Mouse (Mus musculus) hindbrain, embryonic 14.5 days (tissue): ENCODE measurements around the gene Ccdc85c. TPM values are rescaled to one million over a fixed set of nuclear protein-coding genes. Genes with fewer than 3 reads are reported as not detected.

Experiments
- ATAC-seq: fragments of 200-750 bp; cut with Nextera tagmentation; 2 replicates; pipeline ENCODE4 v1.8.0; 2017; ENCODE audit warnings: moderate number of reproducible peaks, mild to moderate bottlenecking, moderate TSS enrichment, moderate library complexity; ENCODE audit not compliant: low FRiP score
- DNase-seq: peaks from one replicate; pipeline ENCODE4 v3.0.0-alpha.2; 2015; ENCODE audit warnings: low spot score
- H3K27ac ChIP-seq: fragments of 300-500 bp; sonication (generic); 2 replicates; pipeline ENCODE4 v1.5.1; 2014; ENCODE audit warnings: mild to moderate bottlenecking, moderate library complexity
- H3K27me3 ChIP-seq: fragments of 300-500 bp; sonication (generic); 2 replicates; pipeline ENCODE4 v1.6.1; 2014; ENCODE audit warnings: mild to moderate bottlenecking, low read length, mixed read lengths; ENCODE audit not compliant: control insufficient read depth, insufficient read depth
- H3K36me3 ChIP-seq: fragments of 300-500 bp; sonication (generic); replicated peaks from 2 replicates; pipeline ENCODE4 v1.6.1; 2014; ENCODE audit not compliant: control insufficient read depth, insufficient read depth
- H3K4me1 ChIP-seq: fragments of 300-500 bp; sonication (generic); replicated peaks from 2 replicates; pipeline ENCODE4 v1.6.1; 2014; ENCODE audit warnings: antibody characterized with exemption, low read length, mixed read lengths; ENCODE audit not compliant: control insufficient read depth, insufficient read depth
- H3K4me2 ChIP-seq: fragments of 300-500 bp; sonication (generic); replicated peaks from 2 replicates; pipeline ENCODE4 v1.6.1; 2014; ENCODE audit warnings: mild to moderate bottlenecking, moderate library complexity
- H3K4me3 ChIP-seq: fragments of 300-500 bp; sonication (generic); replicated peaks from 2 replicates; pipeline ENCODE4 v1.5.1; 2014; ENCODE audit warnings: mild to moderate bottlenecking, low read length
- H3K9ac ChIP-seq: fragments of 300-500 bp; sonication (generic); 2 replicates; pipeline ENCODE4 v1.6.1; 2014
- H3K9me3 ChIP-seq: fragments of 300-500 bp; sonication (generic); 2 replicates; pipeline ENCODE4 v1.6.1; 2016; ENCODE audit warnings: low read length; ENCODE audit not compliant: control insufficient read depth
- WGBS: fragments of 180-500 bp; shearing (Covaris S2); extraction: QIAGEN DNeasy Blood & Tissue Kit; methylation state at CpG from one replicate; pipeline ENCODE4 v1.1.7; 2014; 5-methylcytosine and 5-hydroxymethylcytosine counted together
- polyA plus RNA-seq: library from polyadenylated mRNA; unstranded; fragments of >200 nt; fragmentation: Nextera tagmentation; extraction: Ambion mirVana; gene quantifications from 2 replicates; pipeline ENCODE4 v1.2.1, GENCODE M21; 2014

Ccdc85c gene
- polyA plus RNA-seq, 1 experiment from 2014 or later: 16.5 TPM

DNA sequence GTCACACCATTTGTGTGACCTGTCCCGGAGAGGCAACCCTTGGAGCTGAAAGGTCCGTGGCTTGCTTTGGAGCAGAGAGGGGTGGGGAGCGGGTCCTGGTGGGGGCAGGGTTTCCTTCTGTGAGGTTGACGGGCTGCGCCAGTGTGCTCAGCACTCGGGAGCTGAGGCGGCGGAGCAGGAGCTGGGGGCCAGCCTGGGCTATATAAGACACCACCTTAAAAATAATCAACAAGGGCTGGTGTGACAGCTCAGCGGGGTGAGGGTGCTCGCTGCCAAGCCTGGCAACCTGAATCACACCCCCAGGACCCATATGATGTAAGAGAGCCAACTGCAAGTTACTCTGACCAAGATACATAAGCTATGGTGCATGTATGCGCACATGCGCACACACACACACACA, 45.1 kb downstream of the Ccdc85c start:
- Histone ChIP-seq H3K4me1 (peaks cover 37% of the 10 kb centered on the region), H3K9me3 (no peaks in the 10 kb centered on the region), H3K4me3 (no peak overlapping the region), H3K36me3 (no peaks in the 10 kb centered on the region), H3K4me2 (no peak overlapping the region), H3K9ac (no peak overlapping the region), H3K27ac (no peak overlapping the region), H3K27me3 (no peaks in the 10 kb centered on the region)
- no peak for DNase-seq
- no peak for ATAC-seq
- 79% methylated on average over 12 of the region's 12 CpGs for WGBS

DNA sequence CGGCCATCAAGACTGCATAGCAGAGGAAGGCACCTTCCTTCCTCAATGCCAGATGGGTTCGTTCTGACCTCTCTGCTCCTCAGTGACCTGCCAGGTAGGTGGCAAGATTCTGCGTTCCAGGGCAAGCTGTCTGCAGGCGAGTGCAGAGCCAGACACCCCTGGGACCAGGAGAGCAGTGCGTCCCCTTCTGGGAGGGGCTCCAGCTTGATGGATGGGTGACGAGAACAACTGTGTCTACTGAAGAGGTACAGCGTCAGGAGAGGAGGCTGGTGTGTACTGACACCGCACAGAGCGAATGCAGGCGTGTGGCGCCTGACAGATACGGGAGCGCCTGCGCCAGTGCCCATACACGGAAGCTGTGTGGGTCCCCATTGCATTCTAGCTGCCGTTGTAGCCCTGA, 47.7 kb downstream of the Ccdc85c start:
- Histone ChIP-seq H3K4me1 (peaks cover 51% of the 10 kb centered on the region), H3K9ac (no peak overlapping the region), H3K4me3 (no peak overlapping the region), H3K27ac (no peak overlapping the region), H3K27me3 (no peaks in the 10 kb centered on the region), H3K9me3 (no peaks in the 10 kb centered on the region), H3K4me2 (no peak overlapping the region), H3K36me3 (no peaks in the 10 kb centered on the region)
- ATAC-seq: no peak
- DNase-seq: no peak
- WGBS: 73% methylated on average over 16 of the region's 16 CpGs

DNA sequence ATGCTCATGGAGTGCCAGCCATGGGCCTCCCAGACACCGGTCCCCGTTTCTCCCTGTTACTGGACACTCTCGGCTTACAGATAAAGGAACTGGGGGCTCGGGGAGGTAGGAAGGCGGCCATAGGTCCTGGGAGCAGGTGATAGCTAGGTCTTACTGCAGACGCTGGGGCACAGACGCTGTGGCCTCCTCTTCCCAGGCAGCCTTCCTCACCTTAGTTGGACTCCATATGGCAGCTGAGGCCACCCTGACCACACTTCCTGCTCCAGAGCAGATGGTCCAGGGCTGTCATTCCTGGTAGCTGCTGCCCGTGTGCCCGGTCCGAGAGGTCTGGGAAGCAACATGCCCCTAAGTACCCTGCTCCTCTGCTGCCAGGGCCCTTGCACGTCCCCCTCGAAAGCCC, 48.3 kb downstream of the Ccdc85c start:
- Histone ChIP-seq H3K4me3 (no peak overlapping the region), H3K9me3 (no peaks in the 10 kb centered on the region), H3K27ac (no peak overlapping the region), H3K4me1 (peaks cover 46% of the 10 kb centered on the region), H3K4me2 (no peak overlapping the region), H3K27me3 (no peaks in the 10 kb centered on the region), H3K9ac (no peak overlapping the region), H3K36me3 (no peaks in the 10 kb centered on the region)
- no peak for DNase-seq
- ATAC-seq: no peak
- 81% methylated on average over 12 of the region's 12 CpGs for WGBS

DNA sequence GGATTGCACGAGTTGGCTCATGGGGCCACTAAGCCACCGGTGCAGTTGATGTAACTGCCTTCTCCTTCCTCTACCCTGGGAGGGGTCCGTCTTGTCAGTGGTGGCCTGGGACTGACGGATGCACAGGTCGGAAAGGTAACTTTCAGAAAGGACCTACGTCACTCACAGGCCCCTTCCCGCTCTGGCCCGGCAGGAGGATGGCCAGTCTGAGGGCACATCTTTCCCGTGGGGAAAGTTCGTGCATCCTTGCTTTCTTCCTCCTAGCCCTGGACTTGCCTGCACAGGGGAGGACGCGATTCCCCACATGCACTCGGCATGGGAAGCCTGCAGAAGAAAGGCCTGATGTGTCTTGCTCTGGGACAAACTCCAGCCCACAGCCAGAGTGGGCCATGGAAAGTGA, 49.0 kb downstream of the Ccdc85c start:
- Histone ChIP-seq H3K4me1 (peaks cover 48% of the 10 kb centered on the region), H3K9ac (no peak overlapping the region), H3K36me3 (no peaks in the 10 kb centered on the region), H3K9me3 (no peaks in the 10 kb centered on the region), H3K4me3 (no peak overlapping the region), H3K27ac (no peak overlapping the region), H3K4me2 (no peak overlapping the region), H3K27me3 (no peaks in the 10 kb centered on the region)
- ATAC-seq (no peak), DNase-seq (no peak)
- WGBS: 70% methylated on average over 13 of the region's 13 CpGs

DNA sequence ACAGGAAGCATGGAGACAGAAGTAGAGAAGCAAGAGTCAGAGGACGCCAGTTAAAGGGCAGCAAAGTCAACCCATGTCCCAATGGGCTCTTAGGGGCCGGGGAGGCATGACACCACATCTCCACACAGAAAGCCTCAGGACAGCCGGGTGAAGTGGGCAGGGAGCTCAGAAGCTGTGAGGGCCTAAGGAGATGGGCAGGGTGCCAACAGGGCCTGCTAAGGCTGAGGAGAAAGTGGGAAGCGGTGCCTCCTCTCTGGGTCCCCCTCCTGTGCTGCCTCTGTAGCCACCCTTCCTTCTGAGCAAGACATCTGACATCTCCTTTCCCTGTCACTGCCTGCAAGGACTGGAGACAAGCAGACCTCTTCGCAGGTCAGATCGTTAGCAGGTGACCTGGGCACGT, 49.4 kb downstream of the Ccdc85c start:
- WGBS: 59% methylated on average over 7 of the region's 7 CpGs
- H3K36me3 ChIP-seq: no peaks in the 10 kb centered on the region
- DNase-seq (no peak), ATAC-seq (no peak)
- H3K4me2 ChIP-seq: no peak overlapping the region
- no peak overlapping the region for H3K9ac ChIP-seq
- no peaks in the 10 kb centered on the region for H3K27me3 ChIP-seq
- no peak overlapping the region for H3K27ac ChIP-seq
- H3K4me1 ChIP-seq: peaks cover 53% of the 10 kb centered on the region
- H3K4me3 ChIP-seq: no peak overlapping the region
- no peaks in the 10 kb centered on the region for H3K9me3 ChIP-seq

DNA sequence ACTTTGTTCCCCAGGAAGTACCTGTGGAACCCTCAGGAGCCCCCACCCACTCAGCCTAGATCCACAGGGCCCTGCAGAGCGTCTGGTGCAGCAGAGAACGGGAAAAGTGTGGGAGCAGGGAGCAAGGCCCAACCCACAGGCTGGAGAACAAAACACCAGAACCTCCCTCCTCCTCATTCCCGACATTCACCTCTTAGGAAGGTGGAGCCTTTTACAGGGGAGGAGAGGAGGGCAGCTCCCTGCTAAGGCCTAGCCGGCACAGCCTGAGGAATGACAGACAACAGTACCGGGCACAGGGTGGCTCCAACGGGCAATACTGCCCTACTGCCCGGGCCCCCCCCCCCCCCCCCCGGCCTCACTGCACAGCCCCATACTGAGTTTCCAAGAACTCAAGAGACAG, 51.9 kb downstream of the Ccdc85c start:
- Histone ChIP-seq H3K9me3 (no peaks in the 10 kb centered on the region), H3K27me3 (no peaks in the 10 kb centered on the region), H3K4me3 (no peak overlapping the region), H3K9ac (no peak overlapping the region), H3K36me3 (no peaks in the 10 kb centered on the region), H3K4me1 (peaks cover 75% of the 10 kb centered on the region), H3K4me2 (no peak overlapping the region), H3K27ac (no peak overlapping the region)
- WGBS: 41% methylated on average over 4 of the region's 8 CpGs
- DNase-seq (no peak), ATAC-seq (no peak)

DNA sequence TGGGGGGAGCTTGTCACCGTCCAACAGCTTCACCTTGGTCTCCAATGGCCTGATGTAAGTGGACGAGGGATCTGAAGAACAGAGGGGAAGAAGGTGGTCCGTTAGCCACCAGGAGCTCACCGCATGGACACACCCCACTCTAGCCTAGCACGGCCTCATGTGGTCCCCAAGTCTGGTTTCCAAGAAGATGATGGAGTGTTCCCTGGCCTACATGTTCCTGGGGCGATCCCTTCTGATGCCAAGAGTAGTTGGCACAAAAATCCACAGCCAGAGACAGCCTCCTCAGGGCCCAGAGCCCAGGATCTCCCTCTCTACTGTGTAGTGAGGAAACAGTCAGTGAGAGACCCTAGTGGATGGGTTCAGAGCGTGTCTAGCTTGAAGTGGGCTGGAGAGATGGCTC, 53.5 kb downstream of the Ccdc85c start:
- H3K27ac ChIP-seq: peak overlapping the region; percentile 52; the same call in 1 of the 2 replicates
- ATAC-seq (no peak), DNase-seq (no peak)

DNA sequence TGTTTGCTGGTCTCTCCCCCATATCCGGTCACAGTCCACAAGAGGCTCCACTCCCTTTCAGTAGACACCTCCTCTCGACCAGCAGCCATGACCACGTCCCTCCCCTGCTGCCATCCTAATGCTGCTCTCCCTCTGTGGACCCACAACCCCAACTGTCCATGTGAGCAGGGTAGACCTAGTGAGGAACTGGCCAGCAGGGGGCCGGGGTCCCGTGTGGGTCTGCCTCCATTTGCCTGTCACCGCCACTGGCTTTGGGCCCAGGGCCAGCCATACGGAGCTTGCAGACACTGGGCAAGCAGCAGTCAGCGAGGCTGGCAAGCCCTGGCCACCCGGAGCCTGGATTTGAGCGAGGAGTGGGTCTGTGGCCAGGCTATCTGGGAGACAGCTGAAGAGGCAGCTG, 54.0 kb downstream of the Ccdc85c start:
- H3K27me3 ChIP-seq: no peaks in the 10 kb centered on the region
- H3K27ac ChIP-seq: peak overlapping the region; percentile 86
- no peak overlapping the region for H3K4me3 ChIP-seq
- no peak overlapping the region for H3K4me2 ChIP-seq
- DNase-seq: peak; percentile 48
- H3K9me3 ChIP-seq: no peaks in the 10 kb centered on the region
- WGBS: 45% methylated on average over 10 of the region's 10 CpGs
- H3K36me3 ChIP-seq: no peaks in the 10 kb centered on the region
- no peak overlapping the region for H3K9ac ChIP-seq
- peak; percentile 25; the same call in 1 of the 2 replicates for ATAC-seq
- peaks cover 69% of the 10 kb centered on the region for H3K4me1 ChIP-seq

More for the DNA sequence above, 53.5 kb downstream of the Ccdc85c start:
- H3K27me3 ChIP-seq: no peaks in the 10 kb centered on the region
- H3K9ac ChIP-seq: no peak overlapping the region
- H3K4me2 ChIP-seq: no peak overlapping the region
- H3K36me3 ChIP-seq: no peaks in the 10 kb centered on the region
- H3K9me3 ChIP-seq: no peaks in the 10 kb centered on the region
- no peak overlapping the region for H3K4me3 ChIP-seq
- peaks cover 69% of the 10 kb centered on the region for H3K4me1 ChIP-seq
- WGBS: 89% methylated on average over 7 of the region's 7 CpGs

DNA sequence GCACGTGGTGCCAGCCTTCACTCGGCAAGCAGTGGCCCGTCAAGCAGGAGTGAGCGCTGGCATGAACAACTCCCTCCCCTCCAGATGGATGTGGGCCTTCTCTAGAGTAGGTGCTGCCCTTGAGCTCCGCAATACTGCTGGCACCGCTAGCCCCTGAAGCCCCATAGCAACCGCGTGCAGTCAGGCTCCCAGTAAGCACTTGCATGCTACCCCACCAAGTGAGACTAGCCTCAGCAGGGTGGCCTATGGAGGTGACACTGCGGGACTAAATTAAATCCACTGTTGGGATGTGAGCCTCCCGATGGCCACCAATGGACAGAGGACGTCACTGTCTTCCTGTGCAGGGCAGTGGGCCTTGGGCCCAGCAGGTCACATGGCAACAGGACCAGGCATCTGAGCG, 54.6 kb downstream of the Ccdc85c start:
- Histone ChIP-seq H3K4me2 (no peak overlapping the region), H3K4me3 (no peak overlapping the region), H3K4me1 (peaks cover 66% of the 10 kb centered on the region), H3K9me3 (no peaks in the 10 kb centered on the region), H3K36me3 (no peaks in the 10 kb centered on the region), H3K9ac (no peak overlapping the region), H3K27me3 (no peaks in the 10 kb centered on the region), H3K27ac (peak overlapping the region; percentile 86)
- ATAC-seq (peak; percentile 29; the same call in 1 of the 2 replicates), DNase-seq (no peak)
- WGBS: 48% methylated on average over 12 of the region's 12 CpGs
